15 mouse cellular contexts compared by ENCODE assay signal in the genomic region with DNA sequence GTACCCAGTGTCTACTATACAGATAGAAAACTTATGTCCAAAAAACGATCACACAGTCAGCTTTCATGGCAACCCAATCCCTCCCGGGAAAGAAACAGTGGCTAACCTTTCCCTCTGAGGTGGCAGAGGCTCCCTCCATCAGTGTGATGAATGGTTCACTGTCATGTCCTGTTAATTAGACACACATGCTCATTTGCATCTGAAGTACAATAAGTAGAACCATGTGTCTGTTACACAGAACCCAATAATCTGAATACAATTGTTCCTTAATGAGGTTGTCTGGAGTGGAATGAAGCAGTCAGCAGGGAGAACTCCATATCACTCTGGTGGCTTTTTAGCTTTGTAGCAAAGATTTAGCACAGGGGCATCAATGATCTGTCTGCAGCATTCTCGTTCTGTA.
A peak's percentile ranks its signal among the peaks of the same experiment; 100 is the strongest.
DNase-seq lines count a peak whose midpoint lies in the region; ATAC-seq and TF ChIP-seq lines count a peak whose summit lies in the region.
"Had no signal": no experiment of that assay in that cellular context is flagged by ENCODE, and none has a peak within 500 bp of the region (broad histone marks: within the 10 kb centered on the region; RNA-seq: fewer than 3 reads in every experiment).

No protein-coding gene starts in this region.

- no peak overlapping the region for H3K27ac ChIP-seq in kidney, postnatal 0 days
- H3K27ac ChIP-seq in forebrain, embryonic 13.5 days: no peak overlapping the region
- H3K27ac ChIP-seq in hindbrain, embryonic 16.5 days (ENCODE audit: low read depth, low read length): no peak overlapping the region
- H3K27ac ChIP-seq in intestine, embryonic 15.5 days: no peak overlapping the region
- H3K27ac ChIP-seq: limb, embryonic 12.5 days; liver, embryonic 14.5 days; stomach, postnatal 0 days had no signal

- no peak overlapping the region for H3K4me3 ChIP-seq in kidney, postnatal 0 days (replicated peaks; ENCODE audit: low read depth, low read length)
- no peak overlapping the region for H3K4me3 ChIP-seq in forebrain, embryonic 13.5 days
- no peak overlapping the region for H3K4me3 ChIP-seq in hindbrain, embryonic 16.5 days (ENCODE audit: low read length)
- H3K4me3 ChIP-seq in intestine, embryonic 15.5 days (replicated peaks): no peak overlapping the region
- H3K4me3 ChIP-seq: limb, embryonic 12.5 days had no signal

- H3K36me3 ChIP-seq in kidney, postnatal 0 days (ENCODE audit: insufficient read depth, low read length): no peaks in the 10 kb centered on the region
- no peaks in the 10 kb centered on the region for H3K36me3 ChIP-seq in forebrain, embryonic 13.5 days (ENCODE audit: poor library complexity, severe bottlenecking)
- H3K36me3 ChIP-seq in hindbrain, embryonic 16.5 days (ENCODE audit: control insufficient read depth, insufficient read depth, low read length): no peaks in the 10 kb centered on the region
- no peaks in the 10 kb centered on the region for H3K36me3 ChIP-seq in intestine, embryonic 15.5 days
- H3K36me3 ChIP-seq: limb, embryonic 12.5 days had no signal

- no peak for TF ChIP-seq CTCF in kidney, postnatal 0 days (IDR thresholded peaks at IDR 0.05; ENCODE audit: low read depth)

- H3K27me3 ChIP-seq in kidney, postnatal 0 days (ENCODE audit: insufficient read depth, low read length): no peaks in the 10 kb centered on the region
- H3K27me3 ChIP-seq in forebrain, embryonic 13.5 days: no peaks in the 10 kb centered on the region
- no peaks in the 10 kb centered on the region for H3K27me3 ChIP-seq in hindbrain, embryonic 16.5 days (replicated peaks; ENCODE audit: control insufficient read depth, insufficient read depth, low read length)
- H3K27me3 ChIP-seq in intestine, embryonic 15.5 days (replicated peaks): no peaks in the 10 kb centered on the region
- H3K27me3 ChIP-seq: CH12.LX; limb, embryonic 12.5 days had no signal

- no peaks in the 10 kb centered on the region for H3K4me1 ChIP-seq in kidney, postnatal 0 days (replicated peaks; ENCODE audit: insufficient read depth, low read length)
- H3K4me1 ChIP-seq in forebrain, embryonic 13.5 days: peaks cover 12% of the 10 kb centered on the region
- H3K4me1 ChIP-seq in hindbrain, embryonic 16.5 days (ENCODE audit: control insufficient read depth, insufficient read depth, low read depth, low read length): no peaks in the 10 kb centered on the region
- H3K4me1 ChIP-seq in intestine, embryonic 15.5 days (replicated peaks): no peaks in the 10 kb centered on the region
- H3K4me1 ChIP-seq: limb, embryonic 12.5 days had no signal

- no peak for ATAC-seq in kidney, postnatal 0 days (replicated peaks; ENCODE audit: low FRiP score, low read depth)
- ATAC-seq in forebrain, embryonic 13.5 days: peak; percentile 58; the same call in 1 of the 2 replicates
- peak; percentile 58; the same call in 1 of the 2 replicates for ATAC-seq in hindbrain, embryonic 16.5 days
- no peak for ATAC-seq in intestine, embryonic 15.5 days
- ATAC-seq in frontal cortex, adult (ENCODE audit: low TSS enrichment): no peak

- 20% methylated on average over 3 of the region's 3 CpGs for WGBS in kidney, postnatal 0 days
- 15% methylated on average over 3 of the region's 3 CpGs for WGBS in forebrain, embryonic 13.5 days
- 14% methylated on average over 3 of the region's 3 CpGs for WGBS in hindbrain, embryonic 16.5 days
- whole genome bisulfite sequencing in intestine, embryonic 15.5 days: 67% methylated on average over 3 of the region's 3 CpGs

- peak; percentile 0 for DNase-seq in kidney, postnatal 0 days (ENCODE audit: low spot score)
- no peak for DNase-seq in kidney, adult 8-10 months
- DNase-seq in embryo, embryonic 10 days (ENCODE audit: low spot score): peak; percentile 41
- DNase-seq in heart, adult 18-20 months: no peak
- DNase-seq: adrenal gland, adult 8-10 months; cerebellum, adult 11-12 months; gastrocnemius, postnatal 25 days had no signal

- no peak overlapping the region for H3K4me2 ChIP-seq in kidney, postnatal 0 days (ENCODE audit: low read length)
- no peak overlapping the region for H3K4me2 ChIP-seq in forebrain, embryonic 13.5 days
- no peak overlapping the region for H3K4me2 ChIP-seq in hindbrain, embryonic 16.5 days (ENCODE audit: low read length)
- no peak overlapping the region for H3K4me2 ChIP-seq in intestine, embryonic 15.5 days (replicated peaks)
- H3K4me2 ChIP-seq: limb, embryonic 12.5 days had no signal

- H3K9me3 ChIP-seq in kidney, postnatal 0 days (replicated peaks; ENCODE audit: low read length): no peaks in the 10 kb centered on the region
- no peaks in the 10 kb centered on the region for H3K9me3 ChIP-seq in forebrain, embryonic 13.5 days (replicated peaks)
- no peaks in the 10 kb centered on the region for H3K9me3 ChIP-seq in hindbrain, embryonic 16.5 days (ENCODE audit: control insufficient read depth, low read length)
- H3K9me3 ChIP-seq in intestine, embryonic 15.5 days: no peaks in the 10 kb centered on the region
- H3K9me3 ChIP-seq: limb, embryonic 12.5 days had no signal

- H3K9ac ChIP-seq in kidney, postnatal 0 days (ENCODE audit: low read depth, low read length): no peak overlapping the region
- no peak overlapping the region for H3K9ac ChIP-seq in forebrain, embryonic 13.5 days
- H3K9ac ChIP-seq in hindbrain, embryonic 16.5 days (ENCODE audit: low read depth, low read length): no peak overlapping the region
- H3K9ac ChIP-seq in intestine, embryonic 15.5 days: no peak overlapping the region
- H3K9ac ChIP-seq: limb, embryonic 12.5 days; liver, embryonic 14.5 days had no signal

Comparison
In these comparisons a context has a peak if more than half of its experiments do, and no peak if none do; other contexts are left out.
1. DNase-seq: peak in kidney, postnatal 0 days (single experiment) and embryo, embryonic 10 days (single experiment); none in kidney, adult 8-10 months (0 of 2) and heart, adult 18-20 months (0 of 2).
2. ATAC-seq: peak in forebrain, embryonic 13.5 days (single experiment) and hindbrain, embryonic 16.5 days (single experiment); none in kidney, postnatal 0 days (single experiment), intestine, embryonic 15.5 days (single experiment) and frontal cortex, adult (single experiment).